Mouse (Mus musculus) MEL (cell line): ENCODE results near the gene Irs2. TPM values are rescaled to one million over a fixed set of nuclear protein-coding genes. Genes with fewer than 3 reads are reported as not detected.
A peak's percentile ranks its signal among the peaks of the same experiment; 100 is the strongest.

ENCODE experiments used
- DNase-seq: peaks from one replicate; pipeline ENCODE4 v3.0.0; 2011; ENCODE audit warnings: low read depth, low spot score
- H3K27ac ChIP-seq: 2 replicates; pipeline ENCODE4 v1.5.1; 2012; ENCODE audit warnings: low read depth, mild to moderate bottlenecking, control low read depth, low read length, moderate library complexity; ENCODE audit not compliant: control insufficient read depth
- H3K27me3 ChIP-seq, 2 experiments: fragments of 150-350 bp in 1 of 2; sonication (generic) in 1 of 2; 2 replicates each; pipeline ENCODE4 v1.6.1; 2012; ENCODE audit warnings: low read length in 2 of 2, mild to moderate bottlenecking in 2 of 2, improper control_type of control experiment in 1 of 2, moderate library complexity in 1 of 2; ENCODE audit not compliant: insufficient read depth in 2 of 2, control insufficient read depth in 1 of 2
- H3K36me3 ChIP-seq, 2 experiments: 2 replicates each; pipeline ENCODE4 v1.6.1; 2012 to 2014; ENCODE audit warnings: low read length in 2 of 2, improper control_type of control experiment in 1 of 2, inconsistent platforms in 1 of 2, mild to moderate bottlenecking in 1 of 2; ENCODE audit not compliant: insufficient read depth in 2 of 2, control insufficient read depth in 1 of 2
- H3K4me1 ChIP-seq, 2 experiments: fragments of 150-350 bp in 1 of 2; sonication (generic) in 1 of 2; 2 replicates each; pipeline ENCODE4 v1.6.1; 2012; ENCODE audit warnings: low read length in 2 of 2, improper control_type of control experiment in 1 of 2, mild to moderate bottlenecking in 1 of 2; ENCODE audit not compliant: insufficient read depth in 2 of 2, control insufficient read depth in 1 of 2
- H3K4me3 ChIP-seq, 2 experiments: fragments of 150-350 bp in 1 of 2; sonication (generic) in 1 of 2; 2 replicates each; pipeline ENCODE4 v1.5.1; 2012; ENCODE audit warnings: low read depth in 2 of 2, low read length in 2 of 2, mild to moderate bottlenecking in 2 of 2, moderate library complexity in 2 of 2, control low read depth in 1 of 2, improper control_type of control experiment in 1 of 2; ENCODE audit not compliant: control insufficient read depth in 1 of 2, insufficient read depth in 1 of 2
- H3K79me2 ChIP-seq: 2 replicates; pipeline ENCODE4 v1.6.1; 2012; ENCODE audit warnings: mild to moderate bottlenecking, low read length, moderate library complexity; ENCODE audit not compliant: control insufficient read depth, poor library complexity, insufficient read depth
- H3K9ac ChIP-seq: 2 replicates; pipeline ENCODE4 v1.6.1; 2012; ENCODE audit warnings: low read depth, mild to moderate bottlenecking, control low read depth, low read length, moderate library complexity; ENCODE audit not compliant: control insufficient read depth, poor library complexity, severe bottlenecking
- H3K9me3 ChIP-seq: fragments of 150-350 bp; sonication (generic); replicated peaks from 2 replicates; pipeline ENCODE4 v1.6.1; 2012; ENCODE audit warnings: mild to moderate bottlenecking, low read length, improper control_type of control experiment, moderate library complexity; ENCODE audit not compliant: insufficient read depth
- BHLHE40 ChIP-seq: IDR thresholded peaks from 2 replicates; pipeline ENCODE4 v1.6.1; 2012; ENCODE audit warnings: low read depth, mild to moderate bottlenecking, inconsistent platforms, low read length, improper control_type of control experiment, borderline replicate concordance
- CHD2 ChIP-seq: IDR thresholded peaks from 2 replicates; pipeline ENCODE4 v1.6.1; 2011; ENCODE audit warnings: low read length, improper control_type of control experiment
- CTCF ChIP-seq, 3 experiments: IDR thresholded peaks in 2 of 3; conservative IDR thresholded peaks in 1 of 3; 2 replicates each; pipeline ENCODE4 v1.5.1; 2011 to 2012; ENCODE audit warnings: low read length in 3 of 3, low read depth in 2 of 3, mild to moderate bottlenecking in 2 of 3, improper control_type of control experiment in 1 of 3, inconsistent platforms in 1 of 3, mixed read lengths in 1 of 3, moderate library complexity in 1 of 3; ENCODE audit not compliant: control insufficient read depth in 1 of 3, insufficient read depth in 1 of 3, poor library complexity in 1 of 3, severe bottlenecking in 1 of 3
- E2F4 ChIP-seq: IDR thresholded peaks from 2 replicates; pipeline ENCODE4 v1.6.1; 2011; ENCODE audit warnings: low read depth, low read length, improper control_type of control experiment, borderline replicate concordance
- EP300 ChIP-seq, 2 experiments: IDR thresholded peaks; 2 replicates each; pipeline ENCODE4 v1.6.1; 2011; ENCODE audit warnings: improper control_type of control experiment in 2 of 2, low read length in 2 of 2, low read depth in 1 of 2, mild to moderate bottlenecking in 1 of 2
- GATA1 ChIP-seq: IDR thresholded peaks from 2 replicates; pipeline ENCODE4 v1.6.1; 2011; ENCODE audit warnings: low read depth, low read length, improper control_type of control experiment
- HCFC1 ChIP-seq: IDR thresholded peaks from 2 replicates; pipeline ENCODE4 v1.6.1; 2012; ENCODE audit warnings: low read depth, mild to moderate bottlenecking, inconsistent platforms, low read length, improper control_type of control experiment, moderate library complexity
- MAFK ChIP-seq: IDR thresholded peaks from 2 replicates; pipeline ENCODE4 v1.6.1; 2011; ENCODE audit warnings: low read depth, mild to moderate bottlenecking, low read length, improper control_type of control experiment, borderline replicate concordance
- MAZ ChIP-seq: IDR thresholded peaks from 2 replicates; pipeline ENCODE4 v1.6.1; 2012; ENCODE audit warnings: low read depth, mild to moderate bottlenecking, inconsistent platforms, low read length, improper control_type of control experiment
- MEF2A ChIP-seq: IDR thresholded peaks from 2 replicates; pipeline ENCODE4 v1.6.1; 2014; ENCODE audit warnings: low read depth, mild to moderate bottlenecking, inconsistent platforms, low read length, improper control_type of control experiment; ENCODE audit not compliant: poor library complexity, insufficient replicate concordance, severe bottlenecking; ENCODE audit errors: extremely low read depth
- MXI1 ChIP-seq: IDR thresholded peaks from 2 replicates; pipeline ENCODE4 v1.6.1; 2011; ENCODE audit warnings: mild to moderate bottlenecking, low read depth, low read length, improper control_type of control experiment
- MYB ChIP-seq: IDR thresholded peaks from 2 replicates; pipeline ENCODE4 v1.6.1; 2011; ENCODE audit warnings: mild to moderate bottlenecking, low read depth, low read length, improper control_type of control experiment
- NRF1 ChIP-seq: IDR thresholded peaks from 2 replicates; pipeline ENCODE4 v1.6.1; 2014; ENCODE audit warnings: low read depth, mild to moderate bottlenecking, inconsistent platforms, low read length, improper control_type of control experiment, moderate library complexity; ENCODE audit not compliant: poor library complexity, insufficient read depth, severe bottlenecking
- RAD21 ChIP-seq: IDR thresholded peaks from 2 replicates; pipeline ENCODE4 v1.6.1; 2011; ENCODE audit warnings: mild to moderate bottlenecking, low read depth, low read length, improper control_type of control experiment
- RCOR1 ChIP-seq: IDR thresholded peaks from 2 replicates; pipeline ENCODE4 v1.6.1; 2012; ENCODE audit warnings: low read depth, mild to moderate bottlenecking, inconsistent platforms, low read length, improper control_type of control experiment
- SIN3A ChIP-seq: IDR thresholded peaks from 2 replicates; pipeline ENCODE4 v1.6.1; 2012; ENCODE audit warnings: low read length, improper control_type of control experiment, inconsistent platforms
- SMC3 ChIP-seq: IDR thresholded peaks from 2 replicates; pipeline ENCODE4 v1.6.1; 2011; ENCODE audit warnings: low read depth, low read length, improper control_type of control experiment
- TBP ChIP-seq: IDR thresholded peaks from 2 replicates; pipeline ENCODE4 v1.8.0; 2011; ENCODE audit warnings: low read depth, low read length, improper control_type of control experiment
- TCF12 ChIP-seq: IDR thresholded peaks from 2 replicates; pipeline ENCODE4 v1.6.1; 2014; ENCODE audit warnings: low read depth, mild to moderate bottlenecking, inconsistent platforms, low read length, improper control_type of control experiment, moderate library complexity
- UBTF ChIP-seq: IDR thresholded peaks from 2 replicates; pipeline ENCODE4 v1.6.1; 2012; ENCODE audit warnings: low read depth, mild to moderate bottlenecking, inconsistent platforms, low read length, improper control_type of control experiment, moderate library complexity, borderline replicate concordance; ENCODE audit not compliant: insufficient read depth
- ZKSCAN1 ChIP-seq: IDR thresholded peaks from 2 replicates; pipeline ENCODE4 v1.6.1; 2012; ENCODE audit warnings: low read depth, mild to moderate bottlenecking, inconsistent platforms, low read length, improper control_type of control experiment, moderate library complexity
- polyA plus RNA-seq, 2 experiments: library from polyadenylated mRNA; stranded (reverse) in 1 of 2; unstranded in 1 of 2; fragments of >175 nt in 1 of 2; fragments of >200 nt in 1 of 2; gene quantifications; 2 replicates each; pipeline versions ENCODE4 v1.2.1 to v1.2.4; 2012; ENCODE audit warnings: low replicate concordance in 2 of 2, low read depth in 1 of 2; ENCODE audit not compliant: insufficient read length in 2 of 2, insufficient read depth in 1 of 2, missing spikeins in 1 of 2
- total RNA-seq: library from RNA; depleted of rRNA; stranded (reverse); fragments of 300-350 nt; gene quantifications from 2 replicates; pipeline ENCODE4 v1.2.3, GENCODE M21; 2012

Gene Irs2
- total and polyA plus RNA-seq, 3 experiments = 16.4 to 23.1 TPM; not detected in 1

GRCm38 (mm10) chr8:11011787-11012485 lies 3.7 kb upstream of the Irs2 start:
- TF ChIP-seq CTCF (IDR thresholded peaks at IDR 0.05 in 2 of 3, conservative IDR thresholded peaks at IDR 0.05 in 1 of 3; ENCODE audit: control insufficient read depth in 1 of 3, insufficient read depth in 1 of 3, low read depth in 2 of 3, low read length in 3 of 3, poor library complexity in 1 of 3, severe bottlenecking in 1 of 3) (no peak), MAFK (peak; percentile 59; the same call in 1 of the 2 replicates), ZKSCAN1 (no peak), NRF1 (no peak)

GRCm38 (mm10) chr8:11010913-11011605 lies 2.8 kb upstream of the Irs2 start:
- peaks cover 0 to 3% of the 10 kb centered on the region in 2 experiments; a peak in 2 of 4 replicates for H3K4me1 ChIP-seq
- no peaks in the 10 kb centered on the region for H3K27me3 ChIP-seq
- peak; percentile 35; the same call in 1 of the 2 replicates for TF ChIP-seq MXI1
- no peak for TF ChIP-seq NRF1
- H3K9me3 ChIP-seq = no peaks in the 10 kb centered on the region
- 0 out of 4 replicates have a peak, but pooled peaks cover 0 to 3% of the 10 kb centered on the region in 2 experiments for H3K36me3 ChIP-seq
- peaks cover 29% of the 10 kb centered on the region for H3K79me2 ChIP-seq
- DNase-seq = peak; percentile 35
- H3K4me3 ChIP-seq = peak overlapping the region; percentile 42 to 82
- peak overlapping the region; percentile 80 for H3K9ac ChIP-seq
- H3K27ac ChIP-seq = no peak overlapping the region

More at GRCm38 (mm10) chr8:11011787-11012485, 3.7 kb upstream of the Irs2 start:
- H3K79me2 ChIP-seq = peaks cover 20% of the 10 kb centered on the region
- H3K27me3 ChIP-seq = no peaks in the 10 kb centered on the region; a peak in 1 of 4 replicates
- no peak for DNase-seq
- H3K36me3 ChIP-seq = 0 out of 4 replicates have a peak, but pooled peaks cover 0 to 3% of the 10 kb centered on the region in 2 experiments
- no peaks in the 10 kb centered on the region for H3K9me3 ChIP-seq
- no peak overlapping the region for H3K9ac ChIP-seq
- no peak overlapping the region for H3K4me3 ChIP-seq
- H3K4me1 ChIP-seq = no peaks in the 10 kb centered on the region; a peak in 1 of 4 replicates
- no peak overlapping the region for H3K27ac ChIP-seq

- H3K4me3 ChIP-seq = peak overlapping the region; percentile 42 to 82
- TF ChIP-seq MAZ (no peak), RAD21 (no peak), SIN3A (no peak), HCFC1 (no peak), CTCF (IDR thresholded peaks at IDR 0.05 in 2 of 3, conservative IDR thresholded peaks at IDR 0.05 in 1 of 3; ENCODE audit: control insufficient read depth in 1 of 3, insufficient read depth in 1 of 3, low read depth in 2 of 3, low read length in 3 of 3, poor library complexity in 1 of 3, severe bottlenecking in 1 of 3) (no peak), UBTF (no peak), MEF2A (no peak), TBP (0 out of 2 replicates have a peak, but pooled peaks have one; percentile 39), MYB (no peak), E2F4 (no peak), SMC3 (no peak), BHLHE40 (peak; percentile 32; the same call in 1 of the 2 replicates), CHD2 (no peak), TCF12 (no peak), RCOR1 (no peak), GATA1 (0 out of 2 replicates have a peak, but pooled peaks have one; percentile 35), EP300 (IDR thresholded peaks at IDR 0.05; ENCODE audit: low read depth in 1 of 2, low read length in 2 of 2) (no peak)
Measured at GRCm38 (mm10) chr8:11010398-11010797, 2.1 kb upstream of the Irs2 start.

More at GRCm38 (mm10) chr8:11010398-11010797, 2.1 kb upstream of the Irs2 start:
- Histone ChIP-seq H3K79me2 (peaks cover 35% of the 10 kb centered on the region), H3K9me3 (no peaks in the 10 kb centered on the region), H3K27me3 (no peaks in the 10 kb centered on the region), H3K9ac (peak overlapping the region; percentile 80), H3K27ac (no peak overlapping the region), H3K4me1 (peaks cover 0 to 9% of the 10 kb centered on the region in 2 experiments; a peak in 2 of 4 replicates), H3K36me3 (peaks cover 0 to 3% of the 10 kb centered on the region in 2 experiments; a peak in 1 of 4 replicates)
- peak; percentile 53 for DNase-seq
